Mouse (Mus musculus): ENCODE measurements around the gene Nfkbie. TPM values are rescaled to one million over a fixed set of nuclear protein-coding genes. Genes with fewer than 3 reads are reported as not detected.
A peak's percentile ranks its signal among the peaks of the same experiment; 100 is the strongest.

Nfkbie gene
- total RNA-seq, 2 experiments from 2014 or later = 4.6 to 4.9 TPM

GRCm38 (mm10) chr17:45593479-45593878 lies 38.0 kb downstream of the Nfkbie start:
- no peak for ATAC-seq (replicated peaks; ENCODE audit: poor library complexity, severe bottlenecking)

GRCm38 (mm10) chr17:45594195-45594594 lies 38.7 kb downstream of the Nfkbie start:
- ATAC-seq (replicated peaks; ENCODE audit: poor library complexity, severe bottlenecking) = no peak

- ATAC-seq (replicated peaks; ENCODE audit: poor library complexity, severe bottlenecking) = peak; percentile 65
Observed at GRCm38 (mm10) chr17:45594881-45595735, 39.6 kb downstream of the Nfkbie start.

GRCm38 (mm10) chr17:45595736-45596390 lies 40.4 kb downstream of the Nfkbie start:
- no peak for ATAC-seq (replicated peaks; ENCODE audit: poor library complexity, severe bottlenecking)

GRCm38 (mm10) chr17:45596631-45597396 lies 41.3 kb downstream of the Nfkbie start:
- peak; percentile 60 for ATAC-seq (replicated peaks; ENCODE audit: poor library complexity, severe bottlenecking)

- peak; percentile 51 for ATAC-seq (replicated peaks; ENCODE audit: poor library complexity, severe bottlenecking)
Observed at GRCm38 (mm10) chr17:45597787-45598186, 42.3 kb downstream of the Nfkbie start.

- ATAC-seq (replicated peaks; ENCODE audit: poor library complexity, severe bottlenecking) = no peak
Observed at GRCm38 (mm10) chr17:45598376-45598775, 42.9 kb downstream of the Nfkbie start.

- no peak for ATAC-seq (replicated peaks; ENCODE audit: poor library complexity, severe bottlenecking)
Observed at GRCm38 (mm10) chr17:45598891-45599290, 43.4 kb downstream of the Nfkbie start.

- ATAC-seq (replicated peaks; ENCODE audit: poor library complexity, severe bottlenecking) = peak; percentile 41
Observed at GRCm38 (mm10) chr17:45599446-45600242, 44.1 kb downstream of the Nfkbie start, which contains the start of gene Slc29a1. Gene Slc29a1, minus strand, starts transcription at chr17:45599606.

- no peak for ATAC-seq (replicated peaks; ENCODE audit: poor library complexity, severe bottlenecking)
Observed at GRCm38 (mm10) chr17:45600267-45600666, 44.8 kb downstream of the Nfkbie start.

GRCm38 (mm10) chr17:45601325-45601724 lies 45.8 kb downstream of the Nfkbie start:
- no peak for ATAC-seq (replicated peaks; ENCODE audit: poor library complexity, severe bottlenecking)

- ATAC-seq (replicated peaks; ENCODE audit: poor library complexity, severe bottlenecking) = no peak
Observed at GRCm38 (mm10) chr17:45601877-45602304, 46.4 kb downstream of the Nfkbie start, which contains the start of gene Mymx. Gene Mymx, minus strand, starts transcription at chr17:45602102.

- ATAC-seq (replicated peaks; ENCODE audit: poor library complexity, severe bottlenecking) = no peak
Observed at GRCm38 (mm10) chr17:45602984-45603383, 47.5 kb downstream of the Nfkbie start.

GRCm38 (mm10) chr17:45606992-45607879 lies 51.7 kb downstream of the Nfkbie start:
- ATAC-seq (replicated peaks; ENCODE audit: poor library complexity, severe bottlenecking) = no peak

GRCm38 (mm10) chr17:45608396-45608795 lies 52.9 kb downstream of the Nfkbie start:
- ATAC-seq (replicated peaks; ENCODE audit: poor library complexity, severe bottlenecking) = peak; percentile 80

GRCm38 (mm10) chr17:45610144-45610866 lies 54.8 kb downstream of the Nfkbie start:
- ATAC-seq (replicated peaks; ENCODE audit: poor library complexity, severe bottlenecking) = no peak

GRCm38 (mm10) chr17:45612008-45612407 lies 56.5 kb downstream of the Nfkbie start:
- no peak for ATAC-seq (replicated peaks; ENCODE audit: poor library complexity, severe bottlenecking)
